Mouse (Mus musculus) stomach, embryonic 15.5 days (tissue): ENCODE data around the gene Trpv5. TPM values are rescaled to one million over a fixed set of nuclear protein-coding genes. Genes with fewer than 3 reads are reported as not detected.

Source experiments
- ATAC-seq: fragments of 200-750 bp; cut with Nextera tagmentation; 2 replicates; pipeline ENCODE4 v1.8.0; 2017; ENCODE audit warnings: low read depth, moderate number of reproducible peaks, moderate TSS enrichment; ENCODE audit not compliant: insufficient read depth, low FRiP score
- H3K27ac ChIP-seq: fragments of 300-500 bp; sonication (generic); 2 replicates; pipeline ENCODE4 v1.5.1; 2015; ENCODE audit warnings: mild to moderate bottlenecking, inconsistent platforms
- H3K27me3 ChIP-seq: fragments of 300-500 bp; sonication (generic); replicated peaks from 2 replicates; pipeline ENCODE4 v1.6.1; 2015; ENCODE audit warnings: inconsistent platforms
- H3K36me3 ChIP-seq: fragments of 300-500 bp; sonication (generic); 2 replicates; pipeline ENCODE4 v1.6.1; 2015; ENCODE audit warnings: inconsistent platforms
- H3K4me1 ChIP-seq: fragments of 300-500 bp; sonication (generic); 2 replicates; pipeline ENCODE4 v1.6.1; 2015; ENCODE audit warnings: inconsistent platforms
- H3K4me2 ChIP-seq: fragments of 300-500 bp; sonication (generic); 2 replicates; pipeline ENCODE4 v1.6.1; 2015; ENCODE audit warnings: mild to moderate bottlenecking, inconsistent platforms
- H3K4me3 ChIP-seq: fragments of 300-500 bp; sonication (generic); replicated peaks from 2 replicates; pipeline ENCODE4 v1.5.1; 2015; ENCODE audit warnings: inconsistent platforms
- H3K9ac ChIP-seq: fragments of 300-500 bp; sonication (generic); 2 replicates; pipeline ENCODE4 v1.6.1; 2015; ENCODE audit warnings: inconsistent platforms
- H3K9me3 ChIP-seq: fragments of 300-500 bp; sonication (generic); 2 replicates; pipeline ENCODE4 v1.6.1; 2016; ENCODE audit warnings: inconsistent platforms
- WGBS: fragments of 180-500 bp; shearing (Covaris S2); methylation state at CpG from one replicate; pipeline ENCODE4 v1.1.7; 2015; 5-methylcytosine and 5-hydroxymethylcytosine counted together
- polyA plus RNA-seq: library from polyadenylated mRNA; unstranded; fragments of >200 nt; fragmentation: Nextera tagmentation; extraction: Ambion mirVana; gene quantifications from 2 replicates; pipeline ENCODE4 v1.2.1, GENCODE M21; 2015

Trpv5 gene
- polyA plus RNA-seq, 1 experiment from 2014 or later = 0.04 TPM

- Histone ChIP-seq H3K4me2 (no peak overlapping the region), H3K27ac (no peak overlapping the region), H3K9me3 (no peaks in the 10 kb centered on the region), H3K27me3 (no peaks in the 10 kb centered on the region), H3K36me3 (no peaks in the 10 kb centered on the region), H3K9ac (no peak overlapping the region), H3K4me3 (no peak overlapping the region), H3K4me1 (no peaks in the 10 kb centered on the region)
- WGBS = 71% methylated on average over 5 of the region's 5 CpGs
- ATAC-seq = no peak
These were observed 1.1 kb upstream of the Trpv5 start for GRCm38 (mm10) chr6:41681656-41682055.

DNA sequence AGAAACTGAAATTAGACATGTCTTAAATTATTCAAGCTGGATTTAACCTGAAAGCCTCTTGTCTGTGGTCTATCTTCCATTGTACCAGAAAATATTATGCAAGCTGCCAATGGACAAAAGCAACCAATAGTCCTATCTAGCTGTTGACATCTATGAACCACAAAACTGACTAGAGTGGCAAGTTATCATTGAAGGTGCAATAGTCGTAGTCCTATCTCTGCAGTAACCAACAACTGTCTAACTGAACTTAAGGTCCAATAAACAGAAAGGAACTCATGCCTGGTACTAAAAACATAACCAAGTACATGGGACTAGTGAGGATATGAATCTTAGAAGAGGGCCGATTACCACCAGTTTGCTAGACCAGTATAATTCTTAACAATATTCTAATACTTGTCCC is 4.0 kb downstream of the Trpv5 start:
- Histone ChIP-seq H3K36me3 (no peaks in the 10 kb centered on the region), H3K9me3 (no peaks in the 10 kb centered on the region), H3K4me3 (no peak overlapping the region), H3K4me1 (no peaks in the 10 kb centered on the region), H3K27me3 (no peaks in the 10 kb centered on the region), H3K4me2 (no peak overlapping the region), H3K27ac (no peak overlapping the region), H3K9ac (no peak overlapping the region)
- no peak for ATAC-seq
- 91% methylated on average over 2 of the region's 2 CpGs for WGBS

DNA sequence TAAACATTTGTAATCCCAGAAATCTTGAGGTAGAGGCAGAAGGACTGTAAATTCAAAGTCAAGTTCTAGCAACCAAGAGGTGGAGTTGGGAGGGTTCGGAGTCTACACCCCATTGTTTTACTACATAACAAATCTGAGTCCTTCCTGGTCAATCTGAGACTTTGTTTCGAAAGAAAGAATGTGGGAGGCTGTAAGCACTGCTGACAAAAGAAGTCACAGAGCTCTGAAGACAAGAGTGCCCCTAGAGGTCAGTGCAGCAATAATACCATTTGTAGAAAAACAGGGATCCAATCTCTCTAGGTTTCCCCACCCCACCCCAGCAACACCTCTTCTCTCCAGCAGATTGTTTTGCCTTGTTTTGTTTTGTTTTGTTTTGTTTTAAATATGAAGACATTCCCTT is 18.2 kb downstream of the Trpv5 start:
- WGBS = 27% methylated on average over 2 of the region's 2 CpGs
- Histone ChIP-seq H3K27ac (no peak overlapping the region), H3K36me3 (no peaks in the 10 kb centered on the region), H3K4me1 (no peaks in the 10 kb centered on the region), H3K27me3 (no peaks in the 10 kb centered on the region), H3K4me3 (no peak overlapping the region), H3K9ac (no peak overlapping the region), H3K9me3 (no peaks in the 10 kb centered on the region), H3K4me2 (no peak overlapping the region)
- ATAC-seq = no peak

- Histone ChIP-seq H3K9me3 (no peaks in the 10 kb centered on the region), H3K36me3 (no peaks in the 10 kb centered on the region), H3K27ac (no peak overlapping the region), H3K4me2 (no peak overlapping the region), H3K9ac (no peak overlapping the region), H3K27me3 (no peaks in the 10 kb centered on the region), H3K4me3 (no peak overlapping the region), H3K4me1 (no peaks in the 10 kb centered on the region)
- WGBS = 56% methylated on average over 1 of the region's 1 CpGs
- no peak for ATAC-seq
These were observed 22.1 kb downstream of the Trpv5 start for GRCm38 (mm10) chr6:41658487-41658886.

DNA sequence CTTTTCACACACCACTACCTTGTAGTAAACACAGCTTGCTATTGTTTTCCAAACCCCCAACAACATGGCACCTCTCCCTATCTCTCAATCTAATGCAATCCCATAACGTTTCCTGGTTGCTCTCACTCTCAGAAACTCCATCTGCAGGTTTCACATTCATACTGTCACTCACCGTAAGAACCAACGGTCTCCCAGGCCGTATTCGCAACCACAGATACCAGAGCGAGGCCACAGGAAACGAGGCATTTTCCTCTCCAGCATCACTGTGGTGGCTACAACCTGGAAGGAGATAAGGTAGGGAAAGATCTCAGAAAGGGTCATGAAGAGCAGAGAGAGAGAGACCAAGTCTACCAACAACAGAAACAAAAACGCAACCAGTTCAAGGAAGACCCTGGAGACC is 25.9 kb downstream of the Trpv5 start:
- WGBS = 72% methylated on average over 8 of the region's 8 CpGs
- no peak overlapping the region for H3K4me3 ChIP-seq
- H3K27ac ChIP-seq = no peak overlapping the region
- no peaks in the 10 kb centered on the region for H3K36me3 ChIP-seq
- no peaks in the 10 kb centered on the region for H3K4me1 ChIP-seq
- H3K27me3 ChIP-seq = no peaks in the 10 kb centered on the region
- no peak overlapping the region for H3K4me2 ChIP-seq
- no peaks in the 10 kb centered on the region for H3K9me3 ChIP-seq
- no peak for ATAC-seq
- no peak overlapping the region for H3K9ac ChIP-seq

DNA sequence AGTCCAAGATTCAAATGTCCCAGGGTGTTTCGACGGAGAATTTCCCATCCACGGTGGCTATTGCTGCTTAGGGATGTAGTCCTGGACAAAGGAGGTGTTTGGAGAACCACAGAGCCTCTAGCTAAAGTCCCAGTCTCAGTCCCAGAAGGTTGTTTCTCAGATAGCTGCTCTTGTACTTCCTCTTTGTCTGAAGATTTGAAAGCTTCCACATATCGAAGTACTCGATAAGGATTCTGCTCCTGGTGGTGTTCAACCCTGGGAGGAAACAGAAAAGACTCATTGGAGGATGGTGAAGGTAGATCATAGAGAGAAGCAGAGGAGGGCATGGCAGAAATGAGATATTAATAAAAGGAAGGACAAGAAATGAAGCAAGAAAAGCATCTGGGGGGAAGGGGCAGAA is 27.4 kb downstream of the Trpv5 start:
- H3K27ac ChIP-seq = no peak overlapping the region
- no peaks in the 10 kb centered on the region for H3K27me3 ChIP-seq
- H3K9me3 ChIP-seq = no peaks in the 10 kb centered on the region
- WGBS = 92% methylated on average over 5 of the region's 5 CpGs
- H3K4me2 ChIP-seq = no peak overlapping the region
- H3K4me1 ChIP-seq = no peaks in the 10 kb centered on the region
- H3K4me3 ChIP-seq = no peak overlapping the region
- H3K36me3 ChIP-seq = no peaks in the 10 kb centered on the region
- ATAC-seq = no peak
- no peak overlapping the region for H3K9ac ChIP-seq

DNA sequence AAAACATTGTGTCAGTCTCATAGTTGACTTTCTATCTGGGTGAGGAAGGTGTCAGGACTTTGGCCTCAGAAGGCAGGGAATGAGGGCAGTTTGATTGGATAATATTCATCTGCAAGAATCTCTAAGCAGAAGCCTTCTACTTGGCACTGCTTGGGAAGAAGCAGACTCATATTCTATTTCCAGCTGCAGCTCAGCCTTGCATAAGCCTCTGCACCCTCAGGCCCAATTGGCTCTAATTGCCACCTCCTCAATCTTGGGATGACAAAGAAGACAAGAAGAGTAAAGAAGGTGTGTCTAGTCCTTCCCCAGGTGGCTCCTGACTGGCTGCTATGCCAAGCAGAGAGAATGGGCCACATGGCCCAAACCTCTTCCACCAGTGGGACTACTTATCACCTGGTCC is 33.9 kb downstream of the Trpv5 start:
- Histone ChIP-seq H3K4me1 (no peaks in the 10 kb centered on the region), H3K9me3 (no peaks in the 10 kb centered on the region), H3K27ac (no peak overlapping the region), H3K4me2 (no peak overlapping the region), H3K36me3 (no peaks in the 10 kb centered on the region), H3K4me3 (no peak overlapping the region), H3K27me3 (no peaks in the 10 kb centered on the region), H3K9ac (no peak overlapping the region)
- no peak for ATAC-seq

DNA sequence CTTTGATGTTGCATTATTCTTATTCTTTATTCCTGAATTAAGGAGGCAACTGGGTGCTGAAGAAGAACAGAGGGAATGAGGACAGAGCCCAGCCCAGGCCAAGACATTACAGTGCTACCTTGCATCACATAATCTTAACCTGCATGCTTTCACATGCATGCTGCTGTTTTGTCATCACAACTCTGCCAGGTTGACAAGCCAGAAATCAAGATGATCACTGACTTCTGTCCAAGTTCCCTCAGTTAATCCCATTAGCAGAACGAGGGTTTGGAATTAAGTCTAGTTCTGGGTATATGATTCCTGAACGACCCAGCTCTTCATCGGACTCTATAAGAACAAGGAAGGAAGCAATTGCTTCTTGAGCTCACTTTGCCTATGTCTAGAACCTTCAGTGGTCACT is 34.3 kb downstream of the Trpv5 start:
- no peak overlapping the region for H3K27ac ChIP-seq
- no peak overlapping the region for H3K4me3 ChIP-seq
- H3K36me3 ChIP-seq = no peaks in the 10 kb centered on the region
- H3K9me3 ChIP-seq = no peaks in the 10 kb centered on the region
- no peak overlapping the region for H3K4me2 ChIP-seq
- no peaks in the 10 kb centered on the region for H3K4me1 ChIP-seq
- ATAC-seq = no peak
- H3K27me3 ChIP-seq = no peaks in the 10 kb centered on the region
- no peak overlapping the region for H3K9ac ChIP-seq
- 82% methylated on average over 3 of the region's 3 CpGs for WGBS

DNA sequence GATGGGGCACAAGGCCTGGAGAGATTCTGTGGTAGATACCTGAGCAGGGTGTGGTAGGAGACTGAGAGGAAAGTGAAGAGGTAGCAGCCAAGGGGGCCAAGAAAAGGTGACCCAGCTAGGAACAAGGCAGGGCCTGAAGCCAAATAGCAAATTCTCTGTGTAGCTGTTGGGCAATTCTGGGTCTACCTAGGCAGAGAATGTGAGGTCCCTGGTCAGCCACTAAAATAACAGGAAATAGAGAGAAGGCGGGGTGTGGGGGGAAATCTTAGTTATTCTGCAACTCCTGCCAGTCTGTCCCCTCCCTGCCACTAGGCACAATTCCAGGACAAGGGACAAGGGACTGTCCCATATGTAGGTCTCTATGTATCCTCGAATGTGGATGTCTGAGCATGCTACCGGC is 37.3 kb downstream of the Trpv5 start:
- no peak overlapping the region for H3K9ac ChIP-seq
- WGBS = 89% methylated on average over 3 of the region's 3 CpGs
- H3K4me2 ChIP-seq = no peak overlapping the region
- no peaks in the 10 kb centered on the region for H3K36me3 ChIP-seq
- no peaks in the 10 kb centered on the region for H3K4me1 ChIP-seq
- H3K27me3 ChIP-seq = no peaks in the 10 kb centered on the region
- H3K9me3 ChIP-seq = no peaks in the 10 kb centered on the region
- H3K4me3 ChIP-seq = no peak overlapping the region
- peak overlapping the region; percentile 40; the same call in 1 of the 2 replicates for H3K27ac ChIP-seq
- no peak; the same call in 1 of the 2 replicates for ATAC-seq

GRCm38 (mm10) chr6:41642765-41643164 is 37.8 kb downstream of the Trpv5 start:
- H3K4me2 ChIP-seq = no peak overlapping the region
- 56% methylated on average over 4 of the region's 4 CpGs for WGBS
- 0 out of 2 replicates have a peak overlapping the region, but pooled peaks have one; percentile 40 for H3K27ac ChIP-seq
- H3K4me3 ChIP-seq = no peak overlapping the region
- no peak overlapping the region for H3K9ac ChIP-seq
- H3K27me3 ChIP-seq = no peaks in the 10 kb centered on the region
- H3K36me3 ChIP-seq = no peaks in the 10 kb centered on the region
- ATAC-seq = 0 out of 2 replicates have a peak, but pooled peaks have one; percentile 6
- no peaks in the 10 kb centered on the region for H3K4me1 ChIP-seq
- H3K9me3 ChIP-seq = no peaks in the 10 kb centered on the region

DNA sequence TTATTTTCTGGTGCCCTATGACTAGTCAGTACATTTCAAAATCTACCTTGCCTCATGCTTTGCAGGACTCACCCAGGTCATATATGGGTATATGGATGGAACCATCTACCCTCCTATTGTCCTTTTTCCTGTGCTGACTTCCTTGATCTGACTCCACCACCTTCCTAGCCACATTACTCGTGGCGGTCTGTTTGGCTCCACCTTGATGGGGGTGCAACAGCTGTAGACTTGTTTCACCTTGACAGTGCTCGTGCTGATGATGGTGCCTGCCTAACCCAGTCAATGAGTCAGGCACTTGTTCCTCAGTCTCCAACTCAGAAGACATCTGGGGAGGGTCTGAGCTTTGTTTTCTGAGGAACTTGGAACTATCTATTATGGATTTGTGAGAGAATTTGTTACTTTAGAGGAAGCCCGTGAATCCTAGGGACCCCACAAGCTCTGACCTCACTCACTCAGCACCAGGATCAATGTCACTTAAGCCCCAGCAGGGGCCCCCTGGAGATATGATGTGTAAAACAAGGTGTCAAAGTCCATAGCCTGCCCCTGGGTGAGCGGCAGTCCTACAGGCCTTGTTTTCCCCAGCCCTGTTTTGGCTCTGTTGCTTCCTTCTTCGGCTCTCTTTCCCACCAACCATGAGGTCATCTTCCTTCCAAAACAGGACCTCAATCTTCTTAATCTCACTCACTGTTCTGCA is 39.2 kb downstream of the Trpv5 start:
- Histone ChIP-seq H3K4me1 (no peaks in the 10 kb centered on the region), H3K9me3 (no peaks in the 10 kb centered on the region), H3K27ac (no peak overlapping the region; the same call in 1 of the 2 replicates), H3K4me2 (no peak overlapping the region), H3K4me3 (no peak overlapping the region), H3K36me3 (no peaks in the 10 kb centered on the region), H3K9ac (no peak overlapping the region), H3K27me3 (no peaks in the 10 kb centered on the region)
- 63% methylated on average over 6 of the region's 6 CpGs for WGBS
- ATAC-seq = peak; percentile 57

DNA sequence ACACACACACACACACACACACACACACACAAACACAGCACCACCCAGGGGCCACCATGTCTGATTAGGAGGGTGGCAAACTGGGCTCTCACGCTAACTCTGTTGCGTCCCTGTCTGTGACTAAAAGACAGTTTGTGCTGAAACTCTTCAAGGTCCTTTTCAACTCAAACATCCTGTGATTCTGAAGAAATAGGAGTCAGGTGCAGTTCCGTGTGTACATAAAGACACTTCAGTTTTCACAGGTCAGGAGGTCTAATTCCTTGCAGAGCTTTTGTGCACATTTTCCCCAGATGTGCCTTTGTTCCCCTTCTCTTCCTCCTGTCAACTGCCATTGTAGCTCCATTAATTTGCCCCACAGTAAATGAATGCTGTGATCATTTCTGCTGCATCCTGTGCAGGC is 40.1 kb downstream of the Trpv5 start:
- H3K9me3 ChIP-seq = no peaks in the 10 kb centered on the region

More for the DNA sequence above, 40.1 kb downstream of the Trpv5 start:
- no peak overlapping the region for H3K4me3 ChIP-seq
- H3K36me3 ChIP-seq = no peaks in the 10 kb centered on the region
- WGBS = 63% methylated on average over 3 of the region's 3 CpGs
- H3K27me3 ChIP-seq = no peaks in the 10 kb centered on the region
- no peak for ATAC-seq
- H3K4me1 ChIP-seq = no peaks in the 10 kb centered on the region
- H3K4me2 ChIP-seq = no peak overlapping the region
- no peak overlapping the region for H3K27ac ChIP-seq
- H3K9ac ChIP-seq = no peak overlapping the region
